Mouse (Mus musculus) stomach, embryonic 15.5 days (tissue): Measurements from ENCODE around the gene 4930519P11Rik. TPM values are rescaled to one million over a fixed set of nuclear protein-coding genes. Genes with fewer than 3 reads are reported as not detected.

Experiments
- ATAC-seq: fragments of 200-750 bp; cut with Nextera tagmentation; 2 replicates; pipeline ENCODE4 v1.8.0; 2017; ENCODE audit warnings: low read depth, moderate number of reproducible peaks, moderate TSS enrichment; ENCODE audit not compliant: insufficient read depth, low FRiP score
- H3K27ac ChIP-seq: fragments of 300-500 bp; sonication (generic); 2 replicates; pipeline ENCODE4 v1.5.1; 2015; ENCODE audit warnings: mild to moderate bottlenecking, inconsistent platforms
- H3K27me3 ChIP-seq: fragments of 300-500 bp; sonication (generic); replicated peaks from 2 replicates; pipeline ENCODE4 v1.6.1; 2015; ENCODE audit warnings: inconsistent platforms
- H3K36me3 ChIP-seq: fragments of 300-500 bp; sonication (generic); 2 replicates; pipeline ENCODE4 v1.6.1; 2015; ENCODE audit warnings: inconsistent platforms
- H3K4me1 ChIP-seq: fragments of 300-500 bp; sonication (generic); 2 replicates; pipeline ENCODE4 v1.6.1; 2015; ENCODE audit warnings: inconsistent platforms
- H3K4me2 ChIP-seq: fragments of 300-500 bp; sonication (generic); 2 replicates; pipeline ENCODE4 v1.6.1; 2015; ENCODE audit warnings: mild to moderate bottlenecking, inconsistent platforms
- H3K4me3 ChIP-seq: fragments of 300-500 bp; sonication (generic); replicated peaks from 2 replicates; pipeline ENCODE4 v1.5.1; 2015; ENCODE audit warnings: inconsistent platforms
- H3K9ac ChIP-seq: fragments of 300-500 bp; sonication (generic); 2 replicates; pipeline ENCODE4 v1.6.1; 2015; ENCODE audit warnings: inconsistent platforms
- H3K9me3 ChIP-seq: fragments of 300-500 bp; sonication (generic); 2 replicates; pipeline ENCODE4 v1.6.1; 2016; ENCODE audit warnings: inconsistent platforms
- WGBS: fragments of 180-500 bp; shearing (Covaris S2); methylation state at CpG from one replicate; pipeline ENCODE4 v1.1.7; 2015; 5-methylcytosine and 5-hydroxymethylcytosine counted together
- polyA plus RNA-seq: library from polyadenylated mRNA; unstranded; fragments of >200 nt; fragmentation: Nextera tagmentation; extraction: Ambion mirVana; gene quantifications from 2 replicates; pipeline ENCODE4 v1.2.1, GENCODE M21; 2015

Gene 4930519P11Rik
- polyA plus RNA-seq, 1 experiment from 2014 or later, result 0.78 TPM

- H3K36me3 ChIP-seq, result no peaks in the 10 kb centered on the region
- H3K4me1 ChIP-seq, result no peaks in the 10 kb centered on the region
- no peak overlapping the region for H3K27ac ChIP-seq
- H3K4me2 ChIP-seq, result no peak overlapping the region
- H3K9ac ChIP-seq, result no peak overlapping the region
- H3K4me3 ChIP-seq, result no peak overlapping the region
- H3K27me3 ChIP-seq, result no peaks in the 10 kb centered on the region
- no peaks in the 10 kb centered on the region for H3K9me3 ChIP-seq
- no peak for ATAC-seq
Measured at GRCm38 (mm10) chr2:154624137-154624536, 10.9 kb upstream of the 4930519P11Rik start.

GRCm38 (mm10) chr2:154621684-154622083 lies 8.4 kb upstream of the 4930519P11Rik start:
- no peaks in the 10 kb centered on the region for H3K4me1 ChIP-seq
- no peak overlapping the region for H3K4me2 ChIP-seq
- H3K36me3 ChIP-seq, result no peaks in the 10 kb centered on the region
- H3K27me3 ChIP-seq, result no peaks in the 10 kb centered on the region
- H3K9me3 ChIP-seq, result no peaks in the 10 kb centered on the region
- no peak overlapping the region for H3K27ac ChIP-seq
- H3K4me3 ChIP-seq, result no peak overlapping the region
- no peak overlapping the region for H3K9ac ChIP-seq
- WGBS, result 67% methylated on average over 5 of the region's 5 CpGs
- no peak for ATAC-seq

- 89% methylated on average over 3 of the region's 3 CpGs for WGBS
- Histone ChIP-seq H3K27me3 (no peaks in the 10 kb centered on the region), H3K4me2 (no peak overlapping the region), H3K9ac (no peak overlapping the region), H3K4me1 (peaks cover 5% of the 10 kb centered on the region; the same call in 1 of the 2 replicates), H3K9me3 (no peaks in the 10 kb centered on the region), H3K4me3 (no peak overlapping the region), H3K36me3 (no peaks in the 10 kb centered on the region), H3K27ac (no peak overlapping the region)
- no peak for ATAC-seq
Measured at GRCm38 (mm10) chr2:154617061-154617460, 3.8 kb upstream of the 4930519P11Rik start.

- Histone ChIP-seq H3K4me1 (peaks cover 5% of the 10 kb centered on the region; the same call in 1 of the 2 replicates), H3K27ac (no peak overlapping the region), H3K4me2 (no peak overlapping the region), H3K4me3 (no peak overlapping the region), H3K36me3 (no peaks in the 10 kb centered on the region), H3K9me3 (no peaks in the 10 kb centered on the region), H3K27me3 (no peaks in the 10 kb centered on the region), H3K9ac (no peak overlapping the region)
- ATAC-seq, result no peak
- 84% methylated on average over 5 of the region's 5 CpGs for WGBS
Measured at GRCm38 (mm10) chr2:154615674-154616073, 2.4 kb upstream of the 4930519P11Rik start.

DNA sequence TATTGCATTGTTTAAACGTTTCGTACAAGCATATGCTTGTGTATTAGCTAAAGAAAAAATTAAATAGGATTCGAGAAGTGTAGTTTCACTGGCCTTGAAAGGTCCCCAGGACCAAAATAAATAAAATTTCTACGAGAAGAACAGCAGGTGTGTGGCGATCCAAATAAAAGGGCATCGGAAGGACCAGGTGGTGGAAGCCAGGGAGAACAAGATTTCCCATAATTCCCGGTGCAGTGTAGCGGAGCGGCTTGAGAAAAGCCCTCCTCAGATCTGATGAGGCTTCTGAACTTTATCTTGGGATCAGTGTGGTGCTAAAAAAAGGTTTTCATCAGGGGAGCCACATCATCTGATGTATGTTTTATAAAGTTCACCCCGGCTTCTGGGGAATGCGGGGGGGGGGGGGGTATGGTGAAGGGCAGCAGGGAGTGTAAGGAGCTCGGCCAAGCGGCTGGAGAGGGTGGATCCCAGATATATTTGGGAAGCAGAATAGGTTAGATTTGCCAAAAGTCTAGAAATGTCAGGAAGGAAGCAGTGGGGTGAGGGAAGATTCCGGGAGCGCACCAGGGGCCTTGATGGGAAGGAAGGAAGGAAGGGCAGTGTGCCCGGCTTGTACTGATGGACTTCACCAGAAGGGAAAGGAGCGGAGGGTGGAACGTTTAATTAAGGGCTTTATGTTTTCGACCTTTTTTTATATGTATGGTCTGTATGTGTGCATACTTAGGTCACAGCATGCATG lies 1.8 kb upstream of the 4930519P11Rik start:
- H3K4me2 ChIP-seq, result peak overlapping the region; percentile 20; the same call in 1 of the 2 replicates
- H3K36me3 ChIP-seq, result no peaks in the 10 kb centered on the region
- peak overlapping the region; percentile 11; the same call in 1 of the 2 replicates for H3K27ac ChIP-seq
- H3K9me3 ChIP-seq, result no peaks in the 10 kb centered on the region
- H3K4me1 ChIP-seq, result peaks cover 5% of the 10 kb centered on the region; the same call in 1 of the 2 replicates
- ATAC-seq, result no peak
- no peak overlapping the region for H3K4me3 ChIP-seq
- no peaks in the 10 kb centered on the region for H3K27me3 ChIP-seq
- WGBS, result 59% methylated on average over 19 of the region's 19 CpGs
- H3K9ac ChIP-seq, result no peak overlapping the region

GRCm38 (mm10) chr2:154609050-154609767 lies 4.0 kb downstream of the 4930519P11Rik start:
- no peak overlapping the region for H3K4me2 ChIP-seq
- no peak for ATAC-seq
- 60% methylated on average over 10 of the region's 10 CpGs for WGBS
- no peaks in the 10 kb centered on the region for H3K36me3 ChIP-seq
- H3K27me3 ChIP-seq, result no peaks in the 10 kb centered on the region
- no peak overlapping the region for H3K27ac ChIP-seq
- H3K4me3 ChIP-seq, result no peak overlapping the region
- H3K9me3 ChIP-seq, result no peaks in the 10 kb centered on the region
- H3K9ac ChIP-seq, result no peak overlapping the region
- peaks cover 5% of the 10 kb centered on the region; the same call in 1 of the 2 replicates for H3K4me1 ChIP-seq

- H3K27me3 ChIP-seq, result no peaks in the 10 kb centered on the region
- no peak for ATAC-seq
- H3K9ac ChIP-seq, result no peak overlapping the region
- H3K27ac ChIP-seq, result no peak overlapping the region
- H3K4me1 ChIP-seq, result peaks cover 10% of the 10 kb centered on the region; the same call in 1 of the 2 replicates
- H3K9me3 ChIP-seq, result no peaks in the 10 kb centered on the region
- WGBS, result 82% methylated on average over 1 of the region's 1 CpGs
- no peak overlapping the region for H3K4me3 ChIP-seq
- no peaks in the 10 kb centered on the region for H3K36me3 ChIP-seq
- no peak overlapping the region for H3K4me2 ChIP-seq
Measured at GRCm38 (mm10) chr2:154606965-154607364, 6.3 kb downstream of the 4930519P11Rik start.

DNA sequence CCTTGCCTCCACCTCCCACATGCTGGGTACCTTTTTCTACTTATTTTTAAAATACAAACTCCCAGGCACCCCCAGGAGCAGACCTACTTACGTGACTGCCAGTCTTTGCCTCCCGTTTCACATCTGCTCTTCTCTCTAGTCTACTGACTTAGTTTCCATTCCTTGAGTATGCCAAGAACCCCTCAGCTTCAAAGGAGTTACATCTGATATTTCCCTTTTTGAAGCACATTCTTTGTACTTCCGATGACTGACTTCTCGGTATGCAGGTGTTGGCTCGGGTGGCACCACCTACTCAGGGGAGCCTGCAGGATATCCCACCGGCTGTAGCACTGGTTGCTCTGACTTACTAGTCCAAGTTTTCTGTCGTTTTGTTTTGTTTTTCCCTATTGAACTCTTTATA lies 9.1 kb downstream of the 4930519P11Rik start:
- no peaks in the 10 kb centered on the region for H3K36me3 ChIP-seq
- no peak overlapping the region for H3K9ac ChIP-seq
- peak overlapping the region; percentile 32; the same call in 1 of the 2 replicates for H3K27ac ChIP-seq
- H3K9me3 ChIP-seq, result no peaks in the 10 kb centered on the region
- no peak for ATAC-seq
- WGBS, result 28% methylated on average over 7 of the region's 7 CpGs
- peaks cover 10% of the 10 kb centered on the region; the same call in 1 of the 2 replicates for H3K4me1 ChIP-seq
- peak overlapping the region; percentile 80 for H3K4me3 ChIP-seq
- no peaks in the 10 kb centered on the region for H3K27me3 ChIP-seq
- H3K4me2 ChIP-seq, result peak overlapping the region; percentile 60

- Histone ChIP-seq H3K27me3 (no peaks in the 10 kb centered on the region), H3K4me1 (peaks cover 10% of the 10 kb centered on the region; the same call in 1 of the 2 replicates), H3K9ac (peak within 1 kb of the TSS; percentile 84), H3K9me3 (no peaks in the 10 kb centered on the region), H3K4me2 (peak within 1 kb of the TSS; percentile 60), H3K36me3 (no peaks in the 10 kb centered on the region), H3K27ac (peak within 1 kb of the TSS; percentile 58), H3K4me3 (peak within 1 kb of the TSS; percentile 80)
- under 1% methylated on average over 13 of the region's 13 CpGs for WGBS
- ATAC-seq, result peak; percentile 100
Measured at GRCm38 (mm10) chr2:154603638-154604153, 9.5 kb downstream of the 4930519P11Rik start, which contains the start of gene Pxmp4. TSS of gene Pxmp4 (minus strand) at chr2:154603708.

GRCm38 (mm10) chr2:154603007-154603637 lies 10.1 kb downstream of the 4930519P11Rik start:
- H3K4me1 ChIP-seq, result peaks cover 10% of the 10 kb centered on the region; the same call in 1 of the 2 replicates
- no peak; the same call in 1 of the 2 replicates for ATAC-seq
- no peaks in the 10 kb centered on the region for H3K36me3 ChIP-seq
- H3K27me3 ChIP-seq, result no peaks in the 10 kb centered on the region
- peak overlapping the region; percentile 60 for H3K4me2 ChIP-seq
- peak overlapping the region; percentile 80 for H3K4me3 ChIP-seq
- WGBS, result 14% methylated on average over 22 of the region's 22 CpGs
- H3K9ac ChIP-seq, result peak overlapping the region; percentile 84
- H3K27ac ChIP-seq, result peak overlapping the region; percentile 58
- H3K9me3 ChIP-seq, result no peaks in the 10 kb centered on the region

- ATAC-seq, result no peak
- Histone ChIP-seq H3K9ac (no peak overlapping the region), H3K27ac (no peak overlapping the region), H3K9me3 (no peaks in the 10 kb centered on the region), H3K27me3 (no peaks in the 10 kb centered on the region), H3K36me3 (no peaks in the 10 kb centered on the region), H3K4me1 (peaks cover 10% of the 10 kb centered on the region; the same call in 1 of the 2 replicates), H3K4me2 (no peak overlapping the region), H3K4me3 (no peak overlapping the region)
- WGBS, result 61% methylated on average over 3 of the region's 3 CpGs
Measured at GRCm38 (mm10) chr2:154601324-154601723, 11.9 kb downstream of the 4930519P11Rik start.
